Mouse (Mus musculus): ENCODE data around the gene Sync. TPM values are rescaled to one million over a fixed set of nuclear protein-coding genes. Genes with fewer than 3 reads are reported as not detected.

Gene Sync
- total and polyA plus RNA-seq, 3 experiments, result 8.7 to 17.9 (median 17.7) TPM

GRCm38 (mm10) chr4:129289671-129290070 is 2.3 kb downstream of the Sync start:
- DNase-seq, result no peak
- TF ChIP-seq EP300 (IDR thresholded peaks at IDR 0.05; ENCODE audit: insufficient read depth, low read depth, low read length) (no peak), CTCF (IDR thresholded peaks at IDR 0.05) (no peak), POLR2A (IDR thresholded peaks at IDR 0.05; ENCODE audit: insufficient read depth, low read depth, low read length) (no peak)
- intact Hi-C loops (cut with DNase I), result no loop called here
- Histone ChIP-seq H3K27me3 (ENCODE audit: control insufficient read depth, insufficient read depth, low read length) (no peaks in the 10 kb centered on the region), H3K27ac (no peak overlapping the region), H3K79me2 (replicated peaks; ENCODE audit: control insufficient read depth, insufficient read depth, low read length) (no peaks in the 10 kb centered on the region), H3K36me3 (ENCODE audit: control insufficient read depth, insufficient read depth, low read length) (no peaks in the 10 kb centered on the region), H3K4me3 (no peak overlapping the region), H3K4me1 (ENCODE audit: control insufficient read depth, insufficient read depth, low read length) (peaks cover 4% of the 10 kb centered on the region), H3K9ac (ENCODE audit: low read depth, low read length) (no peak overlapping the region)
- whole genome bisulfite sequencing, result 93% methylated on average over 8 of the region's 8 CpGs

- H3K9ac ChIP-seq (ENCODE audit: low read depth, low read length), result no peak overlapping the region
- no peak for DNase-seq
- no peaks in the 10 kb centered on the region for H3K27me3 ChIP-seq (ENCODE audit: control insufficient read depth, insufficient read depth, low read length)
- no peak overlapping the region for H3K27ac ChIP-seq
- H3K36me3 ChIP-seq (ENCODE audit: control insufficient read depth, insufficient read depth, low read length), result no peaks in the 10 kb centered on the region
- H3K79me2 ChIP-seq (replicated peaks; ENCODE audit: control insufficient read depth, insufficient read depth, low read length), result no peaks in the 10 kb centered on the region
- H3K4me1 ChIP-seq (ENCODE audit: control insufficient read depth, insufficient read depth, low read length), result peaks cover 3% of the 10 kb centered on the region
- 89% methylated on average over 7 of the region's 7 CpGs for WGBS
- H3K4me3 ChIP-seq, result no peak overlapping the region
- intact Hi-C loops (cut with DNase I), result no loop called here
- no peak for TF ChIP-seq CTCF (IDR thresholded peaks at IDR 0.05)
- no peak for TF ChIP-seq EP300 (IDR thresholded peaks at IDR 0.05; ENCODE audit: insufficient read depth, low read depth, low read length)
- TF ChIP-seq POLR2A (IDR thresholded peaks at IDR 0.05; ENCODE audit: insufficient read depth, low read depth, low read length), result no peak
Observed at GRCm38 (mm10) chr4:129292831-129293230, 5.4 kb downstream of the Sync start.

DNA sequence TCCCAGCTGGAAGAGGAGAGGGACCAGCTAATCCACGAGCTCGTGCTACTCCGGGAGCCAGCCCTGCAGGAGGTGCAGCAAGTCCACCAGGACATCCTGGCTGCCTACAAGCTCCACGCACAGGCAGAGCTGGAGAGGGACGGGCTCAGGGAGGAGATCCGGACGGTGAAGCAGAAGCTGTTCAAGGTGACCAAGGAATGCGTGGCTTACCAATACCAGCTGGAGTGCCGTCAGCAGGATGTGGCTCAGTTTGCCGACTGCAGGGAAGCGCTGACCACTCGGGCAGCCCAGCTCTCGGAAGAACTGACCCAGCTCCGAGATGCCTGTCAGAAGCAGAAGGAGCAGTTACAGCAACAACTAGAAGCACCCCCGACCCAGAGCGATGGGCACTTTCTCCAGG is 6.3 kb downstream of the Sync start:
- intact Hi-C loops (cut with DNase I), result no loop called here

DNA sequence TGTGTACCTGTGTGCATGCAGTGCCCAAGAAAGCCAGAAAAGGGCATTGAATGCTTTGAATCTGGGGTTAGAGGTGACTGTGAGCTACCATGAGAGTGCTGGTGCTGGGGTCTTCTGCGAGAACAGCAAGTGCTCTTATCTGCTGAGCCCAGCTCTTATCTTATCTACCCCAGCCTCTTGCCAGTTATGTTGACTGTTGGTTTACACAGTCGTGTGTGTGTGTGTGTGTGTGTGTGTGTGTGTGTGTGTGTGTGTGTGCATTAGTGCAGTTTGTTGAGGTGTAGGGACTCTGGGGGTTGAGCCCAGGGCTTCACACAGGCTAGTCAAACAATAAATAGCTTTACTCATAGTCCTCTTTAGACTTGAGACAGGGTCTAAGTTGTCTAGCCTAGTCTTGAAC is 7.8 kb downstream of the Sync start:
- Histone ChIP-seq H3K4me3 (no peak overlapping the region), H3K79me2 (replicated peaks; ENCODE audit: control insufficient read depth, insufficient read depth, low read length) (no peaks in the 10 kb centered on the region), H3K36me3 (ENCODE audit: control insufficient read depth, insufficient read depth, low read length) (no peaks in the 10 kb centered on the region), H3K27me3 (ENCODE audit: control insufficient read depth, insufficient read depth, low read length) (no peaks in the 10 kb centered on the region), H3K27ac (no peak overlapping the region), H3K4me1 (ENCODE audit: control insufficient read depth, insufficient read depth, low read length) (peaks cover 3% of the 10 kb centered on the region; the same call in 1 of the 2 replicates), H3K9ac (ENCODE audit: low read depth, low read length) (no peak overlapping the region)
- intact Hi-C loops (cut with DNase I), result no loop called here
- 13% methylated on average over 2 of the region's 2 CpGs for WGBS
- no peak for DNase-seq
- TF ChIP-seq POLR2A (IDR thresholded peaks at IDR 0.05; ENCODE audit: insufficient read depth, low read depth, low read length) (no peak), EP300 (IDR thresholded peaks at IDR 0.05; ENCODE audit: insufficient read depth, low read depth, low read length) (no peak)

More for the DNA sequence above, 6.3 kb downstream of the Sync start:
- Histone ChIP-seq H3K4me3 (no peak overlapping the region), H3K27ac (no peak overlapping the region), H3K36me3 (ENCODE audit: control insufficient read depth, insufficient read depth, low read length) (no peaks in the 10 kb centered on the region), H3K9ac (ENCODE audit: low read depth, low read length) (no peak overlapping the region), H3K27me3 (ENCODE audit: control insufficient read depth, insufficient read depth, low read length) (no peaks in the 10 kb centered on the region), H3K4me1 (ENCODE audit: control insufficient read depth, insufficient read depth, low read length) (peaks cover 3% of the 10 kb centered on the region; the same call in 1 of the 2 replicates), H3K79me2 (replicated peaks; ENCODE audit: control insufficient read depth, insufficient read depth, low read length) (no peaks in the 10 kb centered on the region)
- TF ChIP-seq POLR2A (IDR thresholded peaks at IDR 0.05; ENCODE audit: insufficient read depth, low read depth, low read length), result no peak
- TF ChIP-seq EP300 (IDR thresholded peaks at IDR 0.05; ENCODE audit: insufficient read depth, low read depth, low read length), result no peak
- no peak for TF ChIP-seq CTCF (IDR thresholded peaks at IDR 0.05)
- no peak for DNase-seq
- WGBS, result 43% methylated on average over 16 of the region's 16 CpGs

GRCm38 (mm10) chr4:129296066-129296465 is 8.6 kb downstream of the Sync start:
- H3K79me2 ChIP-seq (replicated peaks; ENCODE audit: control insufficient read depth, insufficient read depth, low read length), result no peaks in the 10 kb centered on the region
- H3K9ac ChIP-seq (ENCODE audit: low read depth, low read length), result no peak overlapping the region
- no peak overlapping the region for H3K4me3 ChIP-seq
- WGBS, result 53% methylated on average over 7 of the region's 7 CpGs
- TF ChIP-seq CTCF (IDR thresholded peaks at IDR 0.05) (no peak), POLR2A (IDR thresholded peaks at IDR 0.05; ENCODE audit: insufficient read depth, low read depth, low read length) (no peak), EP300 (IDR thresholded peaks at IDR 0.05; ENCODE audit: insufficient read depth, low read depth, low read length) (no peak)
- H3K27me3 ChIP-seq (ENCODE audit: control insufficient read depth, insufficient read depth, low read length), result no peaks in the 10 kb centered on the region
- no peaks in the 10 kb centered on the region for H3K36me3 ChIP-seq (ENCODE audit: control insufficient read depth, insufficient read depth, low read length)
- intact Hi-C loops (cut with DNase I), result no loop called here
- peaks cover 3% of the 10 kb centered on the region; the same call in 1 of the 2 replicates for H3K4me1 ChIP-seq (ENCODE audit: control insufficient read depth, insufficient read depth, low read length)
- DNase-seq, result no peak
- peak overlapping the region; percentile 38 for H3K27ac ChIP-seq

DNA sequence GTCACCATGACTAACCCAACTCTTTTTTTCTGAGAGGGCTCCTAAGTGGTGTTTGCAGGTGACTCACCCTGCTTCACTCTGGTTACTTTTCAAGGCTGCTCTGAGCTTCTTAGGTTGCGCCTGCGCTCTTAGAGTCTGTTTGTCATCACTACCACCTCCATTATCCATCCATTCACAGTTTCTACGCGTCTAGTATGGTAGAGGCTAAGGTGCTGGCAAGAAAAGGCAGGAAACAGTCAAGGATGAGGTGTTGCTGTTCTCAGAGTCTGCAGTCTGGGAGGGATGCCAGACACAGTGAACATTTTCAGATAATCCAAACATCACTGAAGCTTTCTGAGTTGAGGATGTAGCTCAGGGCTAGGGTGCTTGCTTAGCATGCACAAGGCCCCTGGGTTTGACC is 10.3 kb downstream of the Sync start:
- no peak overlapping the region for H3K27ac ChIP-seq

More for the DNA sequence above, 10.3 kb downstream of the Sync start:
- Histone ChIP-seq H3K4me1 (ENCODE audit: control insufficient read depth, insufficient read depth, low read length) (peaks cover 3% of the 10 kb centered on the region; the same call in 1 of the 2 replicates), H3K9ac (ENCODE audit: low read depth, low read length) (no peak overlapping the region), H3K79me2 (replicated peaks; ENCODE audit: control insufficient read depth, insufficient read depth, low read length) (no peaks in the 10 kb centered on the region), H3K36me3 (ENCODE audit: control insufficient read depth, insufficient read depth, low read length) (no peaks in the 10 kb centered on the region), H3K4me3 (no peak overlapping the region), H3K27me3 (ENCODE audit: control insufficient read depth, insufficient read depth, low read length) (no peaks in the 10 kb centered on the region)
- WGBS, result 45% methylated on average over 4 of the region's 4 CpGs
- TF ChIP-seq EP300 (IDR thresholded peaks at IDR 0.05; ENCODE audit: insufficient read depth, low read depth, low read length) (no peak), CTCF (IDR thresholded peaks at IDR 0.05) (no peak), POLR2A (IDR thresholded peaks at IDR 0.05; ENCODE audit: insufficient read depth, low read depth, low read length) (no peak)
- intact Hi-C loops (cut with DNase I), result no loop called here
- DNase-seq, result no peak

All from heart, adult 2 months (tissue).